In the genomic region with DNA sequence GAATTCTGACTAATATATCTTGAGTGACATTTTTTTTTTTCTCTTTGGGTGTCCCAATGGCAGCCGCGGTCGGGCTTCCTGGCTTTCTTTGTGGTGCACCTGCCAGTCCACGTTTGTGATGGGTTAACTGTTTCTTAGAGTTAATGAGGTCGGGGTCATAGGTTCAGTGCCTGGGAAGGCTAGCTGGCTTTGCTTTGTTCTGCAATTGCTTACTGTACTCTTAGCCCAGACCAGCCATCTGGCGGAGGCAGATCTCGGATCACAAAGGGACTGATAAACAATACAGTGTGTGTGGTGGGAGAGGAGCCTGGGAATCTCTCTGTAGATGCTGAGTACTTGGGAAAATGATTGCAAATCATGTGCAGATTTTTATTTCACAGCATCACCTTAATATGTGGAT, we compare ENCODE assay signal across 13 mouse cellular contexts. TPM values are rescaled to one million over a fixed set of nuclear protein-coding genes. Genes with fewer than 3 reads are reported as not detected.
DNase-seq lines count a peak whose midpoint lies in the region; ATAC-seq and TF ChIP-seq lines count a peak whose summit lies in the region.
"Had no signal": no experiment of that assay in that cellular context is flagged by ENCODE, and none has a peak within 500 bp of the region (broad histone marks: within the 10 kb centered on the region; RNA-seq: fewer than 3 reads in every experiment).

No protein-coding gene starts in this region.

- no peaks in the 10 kb centered on the region for H3K9me3 ChIP-seq in kidney, embryonic 15.5 days (replicated peaks)
- H3K9me3 ChIP-seq in embryonic facial prominence, embryonic 11.5 days (replicated peaks; ENCODE audit: control insufficient read depth, low read length) = no peaks in the 10 kb centered on the region
- no peaks in the 10 kb centered on the region for H3K9me3 ChIP-seq in hindbrain, embryonic 16.5 days (ENCODE audit: control insufficient read depth, low read length)
- H3K9me3 ChIP-seq: lung, embryonic 15.5 days had no signal

- H3K4me2 ChIP-seq in kidney, embryonic 15.5 days = no peak overlapping the region
- H3K4me2 ChIP-seq in embryonic facial prominence, embryonic 11.5 days (ENCODE audit: low read depth, low read length) = no peak overlapping the region
- H3K4me2 ChIP-seq in hindbrain, embryonic 16.5 days (ENCODE audit: low read length) = no peak overlapping the region
- H3K4me2 ChIP-seq: lung, embryonic 15.5 days had no signal

- H3K9ac ChIP-seq in kidney, embryonic 15.5 days = no peak overlapping the region
- no peak overlapping the region for H3K9ac ChIP-seq in embryonic facial prominence, embryonic 11.5 days (replicated peaks; ENCODE audit: low read length)
- peak overlapping the region; percentile 3; the same call in 1 of the 2 replicates for H3K9ac ChIP-seq in hindbrain, embryonic 16.5 days (ENCODE audit: low read depth, low read length)
- H3K9ac ChIP-seq: lung, embryonic 15.5 days had no signal

- 9% methylated on average over 7 of the region's 7 CpGs for WGBS in kidney, embryonic 15.5 days
- WGBS in kidney, adult 2 months = 25% methylated on average over 7 of the region's 7 CpGs
- WGBS in embryonic facial prominence, embryonic 11.5 days = 32% methylated on average over 7 of the region's 7 CpGs
- WGBS in hindbrain, embryonic 16.5 days = 11% methylated on average over 7 of the region's 7 CpGs

- TF ChIP-seq CTCF in kidney, adult 2 months (conservative IDR thresholded peaks at IDR 0.05; ENCODE audit: insufficient read depth, insufficient read length, low read depth, low read length) = no peak

- no peaks in the 10 kb centered on the region for H3K36me3 ChIP-seq in kidney, embryonic 15.5 days
- H3K36me3 ChIP-seq in kidney, adult 2 months (ENCODE audit: control insufficient read depth, insufficient read depth, low read length) = no peaks in the 10 kb centered on the region
- no peaks in the 10 kb centered on the region for H3K36me3 ChIP-seq in embryonic facial prominence, embryonic 11.5 days (replicated peaks; ENCODE audit: control insufficient read depth, insufficient read depth, low read depth, low read length)
- no peaks in the 10 kb centered on the region for H3K36me3 ChIP-seq in hindbrain, embryonic 16.5 days (ENCODE audit: control insufficient read depth, insufficient read depth, low read length)
- H3K36me3 ChIP-seq: lung, embryonic 15.5 days had no signal

- peaks cover 15% of the 10 kb centered on the region for H3K4me1 ChIP-seq in kidney, embryonic 15.5 days
- no peaks in the 10 kb centered on the region for H3K4me1 ChIP-seq in kidney, adult 2 months (ENCODE audit: control insufficient read depth, insufficient read depth, low read length)
- no peaks in the 10 kb centered on the region for H3K4me1 ChIP-seq in embryonic facial prominence, embryonic 11.5 days (ENCODE audit: control insufficient read depth, insufficient read depth, low read length)
- peaks cover 14% of the 10 kb centered on the region for H3K4me1 ChIP-seq in hindbrain, embryonic 16.5 days (ENCODE audit: control insufficient read depth, insufficient read depth, low read depth, low read length)

- DNase-seq in kidney, adult 2 months = no peak
- peak; percentile 49 for DNase-seq in embryonic facial prominence, embryonic 11.5 days (ENCODE audit: low spot score)
- peak; percentile 53 for DNase-seq in neural tube, embryonic 10.5 days (ENCODE audit: extremely low spot score, low spot score)
- DNase-seq in right cerebral cortex, adult 18-20 months = no peak
- no peak for DNase-seq in T-cell, adult 2 months (ENCODE audit: low spot score)
- DNase-seq in adrenal gland, postnatal 14 days = no peak
- DNase-seq: cerebellum, adult 8-10 months; gastrocnemius, adult 2 months; layer of hippocampus, postnatal 36 days had no signal

- H3K27me3 ChIP-seq in kidney, embryonic 15.5 days = no peaks in the 10 kb centered on the region
- H3K27me3 ChIP-seq in kidney, adult 2 months (replicated peaks; ENCODE audit: control insufficient read depth, insufficient read depth, low read length) = no peaks in the 10 kb centered on the region
- no peaks in the 10 kb centered on the region for H3K27me3 ChIP-seq in embryonic facial prominence, embryonic 11.5 days (ENCODE audit: control insufficient read depth, insufficient read depth, low read length)
- H3K27me3 ChIP-seq in hindbrain, embryonic 16.5 days (replicated peaks; ENCODE audit: control insufficient read depth, insufficient read depth, low read length) = no peaks in the 10 kb centered on the region
- H3K27me3 ChIP-seq: lung, embryonic 15.5 days had no signal

- H3K27ac ChIP-seq in kidney, embryonic 15.5 days = no peak overlapping the region
- H3K27ac ChIP-seq in kidney, adult 2 months (ENCODE audit: insufficient read depth, low read depth, low read length) = no peak overlapping the region
- no peak overlapping the region for H3K27ac ChIP-seq in embryonic facial prominence, embryonic 11.5 days (replicated peaks; ENCODE audit: low read depth, low read length)
- 0 out of 2 replicates have a peak overlapping the region, but pooled peaks have one; percentile 23 for H3K27ac ChIP-seq in hindbrain, embryonic 16.5 days (ENCODE audit: low read depth, low read length)
- H3K27ac ChIP-seq: gastrocnemius, adult 2 months; lung, embryonic 15.5 days had no signal

- ATAC-seq in kidney, embryonic 15.5 days (replicated peaks; ENCODE audit: low FRiP score) = 0 out of 2 replicates have a peak, but pooled peaks have one; percentile 45
- ATAC-seq in embryonic facial prominence, embryonic 11.5 days (replicated peaks; ENCODE audit: insufficient number of reproducible peaks, low FRiP score, low TSS enrichment, low read depth) = peak; percentile 77; the same call in 1 of the 2 replicates
- ATAC-seq in hindbrain, embryonic 16.5 days = no peak
- ATAC-seq: activated CD4-positive, CD25-positive, alpha-beta regulatory T cell, adult 4 months had no signal

- TF ChIP-seq POLR2A in kidney, adult 2 months (IDR thresholded peaks at IDR 0.05; ENCODE audit: low read depth, low read length) = no peak

- no peak overlapping the region for H3K4me3 ChIP-seq in kidney, embryonic 15.5 days (replicated peaks)
- H3K4me3 ChIP-seq in kidney, adult 2 months (ENCODE audit: insufficient read depth, low read depth, low read length) = no peak overlapping the region
- no peak overlapping the region for H3K4me3 ChIP-seq in embryonic facial prominence, embryonic 11.5 days (ENCODE audit: low read depth, low read length)
- no peak overlapping the region for H3K4me3 ChIP-seq in hindbrain, embryonic 16.5 days (ENCODE audit: low read length)
- H3K4me3 ChIP-seq: gastrocnemius, adult 2 months; lung, embryonic 15.5 days had no signal

RNA-seq across cellular contexts. Expression of a gene that starts 9.1 kb away (rescaled TPM):
- 17.2 and 17.3 TPM in 2 replicates for polyA plus RNA-seq in kidney, embryonic 15.5 days (2015; fragmentation: Nextera tagmentation; extraction: Ambion mirVana)
- polyA plus RNA-seq in kidney, adult 2 months (2012; rRNA removed) = 0.29 and 0.31 TPM in 2 replicates
- polyA plus RNA-seq in embryonic facial prominence, embryonic 11.5 days (2014; fragmentation: Nextera tagmentation; extraction: Ambion mirVana) = 18.9 and 21.6 TPM in 2 replicates
- 51.0 and 53.4 TPM in 2 replicates for polyA plus RNA-seq in hindbrain, embryonic 16.5 days (2015; fragmentation: Nextera tagmentation; extraction: Ambion mirVana)
- total RNA-seq in adrenal gland, postnatal 14 days (2021) = 12.0 and 16.7 TPM in 2 replicates

Comparison
In these comparisons a context has a peak if more than half of its experiments do, and no peak if none do; other contexts are left out.
1. RNA of a gene that starts 9.1 kb away (polyA plus RNA-seq): 51.0 to 53.4 TPM in hindbrain, embryonic 16.5 days, 18.9 to 21.6 TPM in embryonic facial prominence, embryonic 11.5 days and 17.2 to 17.3 TPM in kidney, embryonic 15.5 days; 0.29 to 0.31 TPM in kidney, adult 2 months; every median in the first group is over 10 times any median in the second.
2. DNase-seq: peak in embryonic facial prominence, embryonic 11.5 days (single experiment) and neural tube, embryonic 10.5 days (single experiment); none in kidney, adult 2 months (single experiment), right cerebral cortex, adult 18-20 months (single experiment), T-cell, adult 2 months (single experiment) and adrenal gland, postnatal 14 days (single experiment).